Mouse (Mus musculus): ENCODE measurements around the gene Hoxb2.

Hoxb2 gene

DNA sequence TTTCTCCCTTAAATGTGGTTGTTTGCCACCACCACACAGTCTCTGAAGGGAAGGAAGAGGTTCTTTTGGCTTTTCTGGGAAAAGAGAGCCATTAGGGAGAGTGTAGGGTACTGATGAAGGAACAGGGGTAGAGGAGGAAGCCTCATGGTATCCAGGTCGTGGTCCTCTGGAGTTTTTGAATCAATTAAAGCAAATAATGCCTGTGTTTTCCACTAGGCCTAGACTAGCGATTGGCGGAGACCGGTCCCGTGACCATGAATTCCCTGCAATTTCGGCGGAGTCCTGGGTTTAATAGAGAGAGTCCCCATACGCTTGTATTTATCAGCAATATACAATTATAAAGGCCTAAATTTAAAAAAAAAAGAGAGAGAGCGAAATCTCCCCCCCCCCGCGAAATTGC is 987 bp downstream of the Hoxb2 start:
- DNase-seq (ENCODE audit: low read depth) = no peak

DNA sequence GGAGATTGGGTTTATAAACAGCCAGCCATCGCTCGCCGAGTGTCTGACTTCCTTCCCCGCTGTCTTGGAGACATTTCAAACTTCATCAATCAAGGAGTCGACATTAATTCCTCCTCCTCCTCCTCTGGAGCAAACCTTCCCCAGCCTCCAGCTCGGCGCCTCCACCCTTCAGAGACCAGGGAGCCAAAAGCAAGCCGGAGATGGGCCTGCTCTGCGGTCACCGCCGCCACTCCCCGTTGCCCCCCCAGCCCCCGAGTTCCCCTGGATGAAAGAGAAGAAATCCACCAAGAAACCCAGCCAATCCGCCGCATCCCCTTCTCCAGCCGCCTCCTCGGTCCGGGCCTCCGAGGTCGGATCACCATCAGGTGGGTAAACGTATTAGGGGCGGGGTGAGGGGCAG is 1.5 kb downstream of the Hoxb2 start:
- no peak for DNase-seq (ENCODE audit: low read depth)

DNA sequence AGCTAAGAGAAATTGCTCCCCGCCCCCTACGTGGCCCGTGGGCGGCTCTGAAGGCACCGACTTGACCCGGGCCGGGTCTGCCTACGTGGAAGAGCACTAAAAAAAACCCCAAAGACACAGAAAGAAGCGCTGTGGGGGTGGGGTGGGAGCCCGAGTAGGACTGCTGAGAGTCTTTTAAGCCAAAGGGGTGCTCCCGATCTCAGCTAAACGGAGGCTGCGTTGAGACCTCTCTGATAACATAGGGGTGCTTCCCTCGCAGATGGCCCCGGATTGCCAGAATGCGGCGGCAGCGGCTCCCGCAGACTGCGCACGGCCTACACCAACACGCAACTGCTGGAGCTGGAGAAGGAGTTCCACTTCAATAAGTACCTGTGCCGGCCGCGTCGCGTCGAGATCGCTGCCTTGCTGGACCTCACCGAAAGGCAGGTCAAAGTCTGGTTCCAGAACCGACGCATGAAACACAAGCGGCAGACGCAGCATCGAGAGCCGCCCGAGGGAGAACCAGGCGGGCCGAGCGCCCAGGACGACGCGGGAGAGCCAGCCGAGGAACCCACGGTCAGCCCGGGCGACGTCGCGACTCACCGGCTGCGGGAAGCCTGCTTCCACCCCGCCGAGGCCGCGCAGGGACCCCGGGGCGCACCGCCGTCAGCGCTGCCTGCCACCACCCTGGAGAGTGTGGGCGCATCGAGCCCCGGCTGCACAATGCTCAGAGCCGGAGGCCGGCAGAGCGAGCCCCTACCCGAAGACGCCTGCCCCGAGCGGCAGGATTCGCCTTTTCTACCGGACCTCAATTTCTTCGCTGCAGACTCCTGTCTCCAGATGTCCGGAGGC is 2.6 kb downstream of the Hoxb2 start:
- no peak for DNase-seq (ENCODE audit: low read depth)

DNA sequence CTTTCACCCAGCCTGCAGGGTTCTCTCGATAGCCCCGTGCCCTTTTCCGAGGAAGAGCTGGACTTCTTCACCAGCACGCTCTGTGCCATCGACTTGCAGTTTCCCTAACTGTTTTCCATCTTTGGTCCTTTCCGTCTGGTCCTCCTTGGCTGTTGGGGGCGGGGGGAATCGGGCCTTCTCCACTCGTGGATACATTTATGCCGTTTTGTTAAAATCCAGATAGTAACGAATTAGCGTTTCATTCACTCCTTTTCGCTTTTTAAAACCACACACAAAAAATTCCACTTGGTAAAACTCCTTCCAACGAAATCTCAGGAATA is 3.2 kb downstream of the Hoxb2 start:
- no peak for DNase-seq (ENCODE audit: low read depth)

DNA sequence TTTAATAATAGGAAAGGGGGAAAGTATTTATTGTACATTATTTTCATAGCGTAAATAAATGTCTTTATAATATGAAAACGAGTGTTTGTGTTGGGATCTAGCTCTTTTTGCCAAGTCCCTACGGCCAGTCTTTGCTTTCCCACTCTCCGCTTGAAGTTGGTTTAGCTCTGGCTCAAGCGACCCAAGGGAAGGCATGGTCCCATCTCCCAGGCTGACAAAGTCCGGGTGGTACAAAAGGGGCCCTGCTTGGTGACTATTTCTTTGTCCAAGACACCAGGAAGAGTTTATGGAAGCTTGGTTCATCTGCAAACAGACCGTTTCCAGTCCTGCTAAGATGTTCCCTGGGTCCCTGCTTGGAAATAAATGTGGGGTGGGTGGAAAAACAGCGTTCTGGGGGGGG is 3.6 kb downstream of the Hoxb2 start:
- no peak for DNase-seq (ENCODE audit: low read depth)

DNA sequence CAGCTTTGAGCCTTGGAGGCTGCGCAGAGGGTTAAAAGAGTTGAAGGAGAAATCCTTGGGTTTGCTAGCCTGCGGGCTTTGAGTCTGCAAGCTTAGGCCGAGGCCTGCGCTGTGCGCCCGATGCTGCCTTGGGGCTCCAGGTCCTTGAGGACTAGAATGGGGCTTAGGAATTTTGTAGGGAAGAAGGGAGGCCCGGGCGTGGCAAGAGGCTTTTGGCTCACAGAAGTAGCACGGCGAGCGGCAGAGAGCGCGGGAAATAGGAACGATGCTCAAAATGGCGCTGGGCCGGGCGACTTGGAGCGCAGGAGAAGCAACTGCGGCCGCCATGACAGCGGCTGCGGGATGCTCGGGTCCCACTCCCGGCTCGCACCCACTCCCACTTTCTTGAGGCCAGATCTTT is 4.1 kb downstream of the Hoxb2 start:
- no peak for DNase-seq (ENCODE audit: low read depth)

DNA sequence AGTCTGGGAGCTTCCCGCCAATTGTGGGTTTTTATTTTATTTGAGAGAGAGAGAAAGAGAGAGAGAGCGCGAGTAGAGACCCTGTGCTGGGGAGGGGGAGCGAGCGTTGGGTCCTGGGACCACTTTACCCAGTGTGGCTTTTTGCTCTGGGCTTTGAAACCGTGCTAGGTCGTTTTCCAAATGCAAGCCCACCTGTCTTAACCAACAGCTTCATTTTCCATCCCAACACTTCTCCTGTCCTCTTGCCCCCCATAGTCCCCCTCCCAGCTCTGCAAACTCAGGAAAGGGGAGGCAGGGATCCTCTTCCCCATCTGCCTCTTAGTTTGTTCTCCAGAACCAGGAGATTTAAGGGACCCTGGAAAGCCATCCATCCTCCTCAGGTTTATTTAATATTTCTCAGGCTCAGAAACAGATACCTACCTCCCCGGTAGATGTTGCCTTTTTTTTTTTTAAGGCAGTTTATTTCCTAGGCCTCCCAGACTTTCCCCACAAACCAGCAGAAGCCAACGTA is 4.5 kb downstream of the Hoxb2 start:
- no peak for DNase-seq (ENCODE audit: low read depth)

DNA sequence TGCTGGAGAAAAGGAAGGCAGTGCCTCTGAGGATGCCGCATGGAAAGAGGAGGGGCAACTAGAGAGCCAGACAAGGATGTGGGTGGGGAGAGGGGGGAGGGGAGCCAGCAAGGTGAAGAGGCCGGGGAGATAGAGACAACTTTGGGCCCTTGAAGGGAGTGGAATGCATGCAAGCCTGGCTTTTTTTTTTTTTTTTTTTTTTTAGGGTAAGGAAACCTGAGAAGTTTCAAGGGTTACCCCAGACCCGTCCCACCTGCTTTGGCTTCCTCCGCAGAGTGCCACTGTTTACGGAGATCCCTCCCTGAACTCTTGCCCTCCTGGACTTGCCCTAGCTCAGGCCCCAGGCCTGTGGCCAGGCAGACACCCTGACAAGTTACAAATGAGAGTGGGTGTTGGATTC is 13.5 kb downstream of the Hoxb2 start:
- DNase-seq (ENCODE audit: low read depth) = no peak

DNA sequence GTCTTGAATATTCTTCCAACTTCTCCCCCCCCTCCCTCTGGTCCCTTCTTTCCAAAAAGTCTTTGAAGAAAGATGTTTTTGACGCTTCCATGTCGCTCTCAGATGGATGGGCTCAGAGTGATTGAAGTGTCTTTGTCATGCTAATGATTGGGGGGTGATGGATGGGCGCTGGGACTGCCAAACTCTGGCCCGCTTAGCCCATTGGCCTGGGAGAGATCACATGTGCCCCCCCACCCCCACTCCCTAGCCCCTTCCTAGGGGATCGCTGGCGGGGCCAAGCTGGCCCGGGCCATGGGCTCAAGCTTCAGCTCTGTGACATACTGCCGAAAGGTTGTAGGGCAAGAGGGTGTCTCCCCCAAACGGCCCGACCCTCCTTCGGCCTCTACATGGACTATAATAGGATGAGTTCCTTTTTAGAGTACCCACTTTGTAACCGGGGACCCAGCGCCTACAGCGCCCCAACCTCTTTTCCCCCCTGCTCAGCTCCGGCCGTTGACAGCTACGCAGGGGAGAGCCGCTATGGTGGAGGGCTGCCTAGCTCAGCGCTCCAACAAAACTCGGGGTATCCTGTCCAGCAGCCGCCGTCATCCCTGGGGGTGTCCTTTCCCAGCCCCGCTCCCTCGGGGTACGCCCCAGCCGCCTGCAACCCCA is 15.2 kb downstream of the Hoxb2 start, which contains the start of gene Hoxb1:
TSS of gene Hoxb1 (plus strand) at position 312 of the 651 bp plus-strand sequence.
- DNase-seq (ENCODE audit: low read depth) = no peak

DNA sequence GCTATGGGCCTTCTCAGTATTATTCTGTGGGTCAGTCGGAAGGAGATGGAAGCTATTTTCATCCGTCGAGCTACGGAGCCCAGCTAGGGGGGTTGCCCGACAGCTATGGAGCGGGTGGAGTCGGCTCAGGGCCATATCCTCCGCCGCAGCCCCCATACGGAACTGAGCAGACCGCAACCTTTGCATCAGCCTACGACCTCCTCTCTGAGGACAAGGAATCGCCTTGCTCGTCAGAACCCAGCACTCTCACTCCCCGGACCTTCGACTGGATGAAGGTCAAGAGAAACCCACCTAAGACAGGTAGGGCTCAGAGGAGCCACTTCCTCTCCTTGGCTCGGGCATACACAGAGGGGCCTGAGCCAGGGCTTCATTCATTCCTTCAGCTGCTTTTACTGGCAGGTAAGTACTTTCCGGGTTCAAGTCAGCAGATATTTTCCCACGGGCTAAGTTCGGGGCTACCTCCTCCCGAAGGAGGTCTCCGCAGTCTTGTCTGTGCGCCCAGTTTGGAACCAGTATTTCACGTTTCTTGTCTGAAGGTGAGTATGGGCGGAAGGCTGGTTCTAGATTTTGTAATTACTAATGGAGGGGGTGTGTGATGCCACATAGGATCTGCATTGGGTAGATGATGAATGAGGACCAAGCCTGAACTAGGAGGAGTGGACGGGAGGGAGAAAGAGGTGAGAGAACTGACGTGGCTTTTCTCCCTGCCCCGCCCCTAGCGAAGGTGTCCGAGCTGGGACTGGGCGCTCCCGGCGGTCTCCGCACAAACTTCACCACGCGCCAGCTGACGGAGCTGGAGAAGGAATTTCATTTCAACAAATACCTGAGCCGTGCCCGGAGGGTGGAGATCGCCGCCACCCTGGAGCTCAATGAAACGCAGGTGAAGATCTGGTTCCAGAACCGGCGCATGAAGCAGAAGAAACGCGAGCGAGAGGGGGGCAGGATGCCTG is 16.0 kb downstream of the Hoxb2 start:
- no peak for DNase-seq (ENCODE audit: low read depth)

DNA sequence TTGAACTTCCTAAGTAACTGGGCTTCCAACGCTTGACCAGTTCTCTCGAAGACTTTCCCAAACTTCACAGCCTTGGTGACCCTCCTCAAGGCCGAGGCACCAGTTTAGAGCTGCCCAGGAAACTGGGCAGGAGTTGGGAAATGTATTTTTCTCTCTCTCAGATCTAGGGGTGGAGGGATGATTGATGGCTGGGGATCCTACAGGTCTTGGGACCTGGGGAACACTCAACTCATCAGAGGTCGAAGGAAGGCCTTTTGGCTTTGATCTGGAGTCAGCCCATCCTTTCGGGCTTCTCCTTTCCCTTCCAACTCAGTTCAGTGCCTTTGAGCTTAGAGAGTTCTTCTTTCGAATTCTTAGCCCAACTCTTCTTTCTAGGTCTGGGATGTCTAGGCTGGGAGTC is 16.8 kb downstream of the Hoxb2 start:
- DNase-seq (ENCODE audit: low read depth) = no peak

DNA sequence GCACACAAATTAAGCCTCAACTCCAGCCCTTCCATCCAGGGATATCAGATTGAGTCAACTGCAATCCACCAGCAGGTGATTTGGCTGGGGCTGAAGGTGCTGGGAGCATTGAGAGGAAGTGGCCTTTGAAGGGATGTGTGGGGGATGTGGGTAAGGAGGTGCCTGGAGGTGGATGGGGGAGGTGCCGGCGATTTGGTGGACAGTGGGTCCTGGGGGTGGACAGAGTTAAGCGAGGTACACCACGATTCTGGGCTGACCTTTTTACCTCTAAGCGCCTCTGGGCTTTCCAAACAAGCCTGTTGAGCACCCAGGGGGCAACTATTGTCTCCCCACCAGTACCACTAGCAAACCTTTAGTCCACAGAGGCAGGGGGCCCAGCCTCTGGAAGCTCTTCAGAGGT is 18.4 kb downstream of the Hoxb2 start:
- no peak for DNase-seq (ENCODE audit: low read depth)

DNA sequence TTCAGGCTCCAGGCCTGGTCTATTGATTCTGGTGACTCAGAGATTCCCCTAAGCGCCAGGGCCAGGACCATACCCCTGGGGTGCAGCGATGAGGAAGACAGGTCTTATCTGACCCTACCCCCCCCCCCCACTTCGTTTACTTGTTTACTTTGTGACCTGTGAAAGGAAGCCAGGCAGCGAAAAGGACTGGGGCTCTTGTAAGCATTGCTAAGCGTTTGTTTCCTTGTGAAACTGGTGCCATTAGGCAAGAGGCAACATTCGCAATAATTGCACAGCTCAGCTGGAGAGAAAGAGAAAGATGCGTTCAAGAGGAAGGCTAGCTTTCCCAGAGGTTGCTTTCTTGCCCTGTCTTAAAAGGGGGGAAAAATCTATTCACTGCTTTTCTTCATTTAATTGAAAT is 18.8 kb downstream of the Hoxb2 start:
- no peak for DNase-seq (ENCODE audit: low read depth)

DNA sequence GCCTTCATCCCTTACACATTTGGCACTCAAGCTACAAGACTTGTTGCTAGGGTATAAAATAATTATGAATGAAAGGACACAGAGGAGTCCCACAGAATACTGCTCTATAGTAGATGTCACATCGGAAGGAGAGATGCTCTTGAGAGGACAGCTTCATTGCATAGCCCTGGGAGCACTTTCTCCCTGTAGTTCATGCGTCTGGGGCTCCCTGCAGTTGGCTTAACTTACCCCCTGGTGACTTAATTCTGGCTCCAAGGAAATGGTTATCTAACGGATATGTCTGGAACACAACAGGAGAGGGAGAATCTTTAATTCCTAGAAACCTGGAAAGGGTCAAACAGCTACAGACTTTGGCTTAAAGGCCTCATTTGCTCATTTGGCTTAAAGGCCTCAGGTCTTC is 21.4 kb downstream of the Hoxb2 start:
- DNase-seq (ENCODE audit: low read depth) = no peak

DNA sequence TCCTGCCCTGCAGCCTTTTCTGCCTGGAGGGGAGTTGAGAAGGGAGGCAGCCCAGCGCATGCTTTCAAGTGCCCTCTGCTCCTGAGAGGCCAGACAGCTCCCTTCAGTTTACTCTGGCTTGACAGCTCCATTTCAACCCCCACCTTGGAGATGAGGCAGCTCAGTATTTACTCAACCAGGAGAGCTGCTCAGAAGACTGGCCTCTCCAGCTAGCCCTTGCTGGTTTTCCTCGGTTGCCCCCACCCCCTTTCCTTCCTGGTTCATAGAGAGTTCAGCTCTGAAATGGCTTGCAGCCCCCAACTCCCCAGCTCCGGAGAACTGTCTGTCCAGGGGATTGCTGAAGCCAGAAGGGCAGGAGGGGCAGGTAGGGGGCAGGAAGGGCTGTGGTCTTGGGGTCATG is 22.2 kb downstream of the Hoxb2 start:
- no peak for DNase-seq (ENCODE audit: low read depth)

DNA sequence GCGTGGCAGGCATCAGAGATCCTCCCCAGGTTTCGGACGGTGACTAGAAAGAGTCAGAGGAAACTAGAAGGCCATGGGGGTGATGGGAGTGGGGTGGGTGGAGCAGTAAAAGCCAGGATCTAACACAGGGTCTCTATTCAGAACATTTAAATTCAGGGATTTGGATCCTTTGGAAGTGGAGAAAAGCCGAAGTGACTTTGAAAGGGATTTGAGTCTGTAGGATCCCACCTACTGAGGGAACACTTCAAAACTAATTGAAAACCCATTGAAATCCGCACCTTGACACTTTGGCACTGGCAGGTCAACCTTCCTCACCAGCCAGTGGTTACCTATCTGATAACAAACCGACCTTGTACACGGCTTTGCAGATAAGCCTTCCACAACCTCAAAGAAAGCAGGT is 24.5 kb downstream of the Hoxb2 start:
- DNase-seq (ENCODE audit: low read depth) = no peak

DNA sequence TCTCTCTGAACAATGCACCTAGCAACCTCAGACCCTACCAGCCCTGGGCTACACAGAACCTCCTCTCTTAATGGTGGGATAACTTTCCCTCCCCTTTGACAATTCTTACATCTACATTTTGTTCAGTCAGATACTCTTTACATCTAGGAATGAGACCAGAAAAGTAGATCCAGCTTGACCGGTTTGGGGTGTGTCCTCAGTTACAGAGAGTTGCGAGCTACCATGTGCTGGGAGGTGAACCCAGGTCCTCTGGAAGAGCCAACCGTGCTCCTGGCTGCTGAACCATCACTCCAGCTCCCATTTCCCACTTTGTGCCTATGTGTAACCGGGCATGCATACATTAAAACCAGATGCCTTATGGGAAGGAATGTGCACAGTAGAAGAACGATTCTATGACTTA is 33.1 kb downstream of the Hoxb2 start:
- no peak for DNase-seq (ENCODE audit: low read depth)

DNA sequence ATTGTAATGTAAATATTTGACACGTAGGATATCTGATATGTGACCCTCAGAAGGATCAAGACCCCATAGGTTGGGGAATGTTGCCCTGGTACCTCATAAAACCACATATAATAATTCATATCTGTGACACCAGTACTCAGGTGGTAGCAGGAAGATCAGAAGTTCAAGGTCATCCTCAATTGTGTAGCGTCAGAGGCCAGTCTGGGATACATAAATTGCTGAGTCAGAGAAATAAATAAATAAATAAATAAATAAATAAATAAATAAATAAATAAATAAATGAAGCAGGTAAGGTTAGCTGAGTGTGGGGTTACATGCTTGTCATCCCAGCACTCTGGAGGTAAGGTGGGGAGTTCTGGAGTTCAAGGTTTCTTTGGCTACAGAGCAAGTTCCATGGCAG is 37.3 kb downstream of the Hoxb2 start:
- no peak for DNase-seq (ENCODE audit: low read depth)

DNA sequence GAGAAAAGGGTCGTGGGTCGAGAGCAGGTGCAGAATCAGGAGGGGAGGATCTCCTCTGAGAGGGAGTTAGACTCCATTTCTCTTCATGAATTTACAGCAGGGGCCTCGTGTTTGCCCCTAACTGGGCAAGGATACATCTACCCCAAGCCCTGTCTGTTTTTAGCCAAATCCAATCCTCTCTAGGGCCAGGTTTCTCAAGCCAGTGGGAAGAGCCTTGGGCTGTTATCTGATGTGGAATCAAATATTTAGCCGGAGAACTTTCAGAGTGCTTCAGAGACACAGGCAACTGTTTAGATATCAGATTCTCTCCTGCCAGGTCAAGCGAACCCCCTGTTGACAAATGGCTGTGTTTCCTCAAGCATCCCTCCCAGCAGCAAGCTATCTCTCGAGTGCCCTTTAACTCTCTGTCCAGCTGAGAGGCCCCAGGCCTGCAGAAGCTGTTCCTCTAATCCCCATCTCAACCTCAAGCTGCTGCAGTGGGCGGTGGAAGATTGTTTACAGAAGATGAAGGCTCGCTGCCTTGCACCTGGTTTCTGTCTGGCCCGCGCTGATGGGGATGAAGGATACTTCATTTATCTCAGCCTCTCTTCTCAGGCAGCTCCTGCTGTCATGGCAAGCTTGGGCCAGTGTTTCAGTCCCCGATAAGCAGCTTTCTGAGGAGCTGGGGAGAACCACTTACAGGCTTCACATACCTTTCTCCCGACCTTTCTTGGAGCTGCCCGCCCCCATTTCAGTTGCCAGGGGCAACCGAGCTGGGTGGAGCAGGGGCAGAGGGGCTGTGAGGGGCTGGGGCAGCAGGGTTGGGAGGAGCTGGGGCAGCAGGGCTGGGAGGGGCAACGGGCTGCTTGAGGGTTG is 46.7 kb downstream of the Hoxb2 start:
- no peak for DNase-seq (ENCODE audit: low read depth)

DNA sequence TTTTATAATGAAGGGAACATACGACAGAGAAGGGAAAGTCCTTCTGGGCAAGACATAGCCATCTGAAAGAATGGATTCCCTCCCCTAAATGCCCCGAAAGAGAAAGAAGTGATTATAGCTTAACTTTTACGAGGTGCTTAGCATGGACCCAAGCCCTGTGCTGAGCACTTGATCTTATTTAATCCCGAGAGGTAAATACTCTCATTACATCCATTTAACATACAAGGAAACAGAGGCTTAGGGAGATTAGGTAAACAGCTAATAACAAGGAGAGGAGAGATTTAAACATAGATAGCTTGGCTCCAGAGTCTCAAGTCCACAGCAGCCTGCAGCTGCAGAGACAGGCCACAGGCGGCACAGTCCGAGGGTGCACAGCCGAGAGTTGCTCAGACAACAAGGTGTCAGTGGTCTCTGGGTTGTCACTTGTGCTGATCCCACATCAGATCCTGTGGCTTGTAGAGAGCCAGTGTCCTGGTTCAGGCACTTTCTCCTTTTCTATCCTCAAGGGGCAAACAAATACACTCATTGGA is 47.5 kb downstream of the Hoxb2 start:
- DNase-seq (ENCODE audit: low read depth) = no peak

DNA sequence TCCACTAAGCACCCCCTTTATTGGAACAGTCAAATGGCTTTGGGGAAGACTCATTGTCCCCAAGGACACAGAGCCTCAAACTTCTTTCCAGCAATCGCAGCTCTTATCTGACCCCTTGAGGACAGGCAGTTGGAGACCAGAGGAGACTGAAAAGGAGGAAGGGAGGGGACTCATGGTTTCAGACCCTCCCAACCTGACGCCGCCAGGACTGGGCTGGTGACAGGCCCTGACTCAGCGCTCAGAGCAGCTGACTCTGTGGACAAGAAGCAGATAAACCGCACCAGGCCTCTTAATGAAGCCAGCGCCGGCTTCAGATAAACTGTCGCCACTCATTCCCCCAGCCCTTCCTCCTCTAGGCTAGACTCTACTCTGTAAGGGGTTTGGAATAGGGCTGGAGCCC is 49.6 kb downstream of the Hoxb2 start:
- peak; percentile 61 for DNase-seq (ENCODE audit: low read depth)
